Mouse (Mus musculus): ENCODE results near the gene Anks1b. TPM values are rescaled to one million over a fixed set of nuclear protein-coding genes. Genes with fewer than 3 reads are reported as not detected.
A peak's percentile ranks its signal among the peaks of the same experiment; 100 is the strongest.
"Not testable (repeated sequence)": the region's sequence is repeated elsewhere in the genome, so short reads cannot be mapped to it uniquely, and the experiment has no call there.

Gene Anks1b
- total RNA-seq, 2 experiments from 2014 or later = not detected

DNA sequence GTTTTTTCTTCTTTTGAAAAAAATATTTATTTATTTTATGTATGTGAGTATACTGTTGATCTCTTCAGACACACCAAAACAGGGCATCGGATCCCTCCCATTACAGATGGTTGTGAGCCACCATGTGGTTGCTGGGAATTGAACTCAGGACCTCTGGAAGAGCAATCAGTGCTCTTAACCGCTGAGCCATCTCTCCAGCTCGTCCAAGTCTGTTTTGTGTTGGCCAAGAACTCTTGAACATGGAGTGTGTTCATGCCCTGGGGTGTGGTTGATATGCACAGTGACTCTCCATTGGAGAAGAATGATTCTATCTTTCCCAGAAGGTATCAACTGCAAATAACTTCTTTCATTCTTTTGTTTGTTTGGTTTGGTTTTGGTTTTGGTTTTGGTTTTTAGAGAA is 757.5 kb downstream of the Anks1b start:
- ATAC-seq (ENCODE audit: poor library complexity, severe bottlenecking) = not testable (repeated sequence)

DNA sequence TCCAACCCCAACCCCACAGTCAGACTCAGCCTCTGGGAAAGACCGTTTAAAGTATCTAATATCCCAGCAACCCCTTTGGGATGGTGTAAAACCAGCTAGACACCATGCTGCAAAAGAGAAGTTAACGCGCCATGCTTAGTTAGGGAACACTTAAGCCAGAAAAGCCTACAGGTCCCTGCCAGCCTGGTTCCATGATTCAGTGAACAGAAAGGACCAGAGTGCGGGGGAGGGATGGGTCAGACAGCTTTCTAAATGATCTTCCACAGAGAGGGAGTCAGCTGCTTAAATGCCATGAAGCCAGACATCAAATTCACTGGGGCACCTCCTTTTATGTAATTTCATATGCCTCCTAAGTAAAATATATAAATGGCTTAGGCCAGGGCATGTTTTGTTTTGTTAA is 764.0 kb downstream of the Anks1b start:
- no peak for ATAC-seq (ENCODE audit: poor library complexity, severe bottlenecking)

DNA sequence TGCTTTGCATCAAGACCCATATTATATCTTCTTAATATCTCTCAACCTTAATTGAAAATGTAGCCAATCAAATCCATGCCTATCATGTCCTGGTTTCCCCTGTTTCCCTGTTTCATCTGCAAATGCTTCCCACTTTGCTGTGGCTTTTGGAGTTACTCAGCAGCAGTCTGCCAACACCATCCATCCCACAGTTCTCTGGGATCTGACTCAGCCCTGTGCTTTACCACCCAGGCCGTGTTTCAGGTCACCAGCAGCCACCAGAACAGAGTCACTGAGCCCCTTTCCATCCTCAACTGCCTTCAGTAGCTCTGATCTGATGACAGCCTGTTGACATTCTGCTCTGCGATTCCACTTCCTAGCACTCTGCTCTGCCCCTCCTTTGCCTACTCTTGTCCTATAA is 776.4 kb downstream of the Anks1b start:
- ATAC-seq (ENCODE audit: poor library complexity, severe bottlenecking) = no peak

DNA sequence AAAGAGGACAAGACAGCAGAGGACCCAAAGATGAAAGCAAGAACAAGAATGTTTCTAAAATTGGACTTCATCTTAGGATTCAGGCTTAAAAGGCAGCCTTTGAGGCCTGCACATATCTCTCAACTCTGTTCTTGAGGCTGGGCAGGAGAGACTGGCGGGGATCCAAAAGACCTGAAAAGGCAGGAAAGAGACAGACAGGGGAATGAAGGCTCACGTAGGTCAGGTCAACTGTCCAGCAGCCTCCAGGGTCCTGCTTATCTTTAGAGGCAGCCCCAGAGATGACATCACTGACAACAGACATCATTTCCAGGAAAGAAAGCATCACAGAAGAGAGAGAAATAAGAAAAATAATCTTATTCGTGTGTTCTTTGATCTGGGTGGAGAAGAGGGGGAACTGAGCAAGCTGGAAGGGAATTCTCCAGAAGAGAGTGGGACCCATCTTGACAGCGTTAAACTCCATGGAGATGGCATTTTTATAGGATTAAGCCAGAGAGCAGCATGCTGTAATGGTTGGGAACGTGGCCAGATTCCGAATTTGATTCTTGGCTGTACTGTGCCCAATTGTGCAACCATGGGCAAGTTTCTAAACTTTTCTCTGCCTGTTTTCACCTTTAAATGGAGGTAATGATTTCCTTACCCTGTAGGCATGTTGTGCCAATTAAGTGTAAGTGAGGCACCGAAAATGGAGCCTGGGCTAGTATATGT is 784.3 kb downstream of the Anks1b start:
- no peak for ATAC-seq (ENCODE audit: poor library complexity, severe bottlenecking)

DNA sequence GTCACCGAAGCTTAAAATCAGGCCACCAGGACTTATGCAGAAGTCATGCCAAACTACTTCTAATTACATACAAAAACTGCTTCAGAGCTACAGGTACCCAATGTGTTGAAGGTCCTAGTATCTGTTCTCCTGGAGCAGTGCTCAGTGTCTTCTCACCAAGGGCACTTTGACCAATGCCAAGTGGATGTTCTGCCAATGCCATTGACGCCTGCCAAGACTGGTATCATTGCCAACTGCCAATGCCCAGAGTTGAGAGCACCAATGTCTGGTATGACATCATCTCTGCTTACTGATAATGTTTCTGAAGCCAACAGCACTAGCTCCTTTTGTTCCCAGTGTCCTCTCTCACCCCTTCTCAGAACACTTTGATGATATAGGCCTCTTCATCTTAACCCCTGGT is 793.4 kb downstream of the Anks1b start:
- no peak for ATAC-seq (ENCODE audit: poor library complexity, severe bottlenecking)

DNA sequence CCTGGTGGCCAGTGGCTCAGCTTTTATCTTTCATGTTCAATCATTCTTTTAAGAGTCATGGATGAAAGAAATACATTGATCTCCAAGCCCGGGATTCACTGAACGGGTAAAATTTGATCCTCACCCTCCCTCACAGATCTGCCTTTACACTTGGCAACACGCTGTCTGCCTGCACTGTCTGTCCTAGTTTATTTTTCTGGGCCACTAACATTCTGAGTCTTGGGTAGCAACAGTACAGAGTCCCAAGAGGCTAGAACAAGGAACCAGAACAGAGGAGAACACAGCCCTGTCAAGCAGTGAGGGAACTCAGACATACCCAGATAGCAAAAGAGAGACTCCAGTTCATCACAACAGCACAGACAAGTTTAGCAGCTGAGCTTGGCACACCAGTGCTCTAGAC is 797.0 kb downstream of the Anks1b start:
- no peak for ATAC-seq (ENCODE audit: poor library complexity, severe bottlenecking)

DNA sequence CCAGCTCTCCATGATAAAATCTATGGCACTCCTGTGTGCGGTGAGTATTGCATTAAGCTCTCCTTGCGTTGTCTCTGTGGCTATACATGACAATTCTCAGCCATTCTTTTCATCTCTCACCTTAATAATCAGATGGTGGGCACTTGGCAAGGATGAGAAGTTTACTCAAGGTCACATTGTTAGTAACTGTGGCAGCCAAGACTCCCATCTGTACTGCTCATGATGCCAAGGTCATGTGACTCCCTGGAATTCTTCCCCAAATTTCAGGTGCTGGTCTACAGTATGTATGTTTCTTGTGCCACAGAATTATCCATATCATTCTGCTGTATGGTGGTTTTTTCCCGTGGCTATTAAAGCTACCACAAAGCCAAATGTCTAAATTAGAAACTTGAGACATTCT is 798.8 kb downstream of the Anks1b start:
- no peak for ATAC-seq (ENCODE audit: poor library complexity, severe bottlenecking)

DNA sequence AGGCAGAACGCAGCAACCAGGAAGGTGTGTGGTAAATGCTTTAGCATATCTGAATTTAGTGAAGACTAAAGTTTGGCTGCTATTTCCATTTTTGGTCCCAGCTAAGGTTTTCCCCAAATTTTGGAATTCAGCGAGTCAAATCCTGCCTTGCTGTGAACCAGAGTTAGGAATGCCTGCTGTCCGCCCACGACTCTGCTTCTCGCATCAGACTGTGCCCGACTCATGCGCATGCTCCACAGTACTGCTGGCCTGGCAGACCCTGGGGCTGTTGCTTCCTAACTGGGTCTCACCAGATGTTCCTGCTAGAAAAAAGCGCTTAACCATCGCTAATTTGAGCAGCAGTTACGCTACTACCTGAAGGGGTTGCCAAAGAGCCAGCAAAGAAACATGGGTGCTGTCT is 801.1 kb downstream of the Anks1b start:
- ATAC-seq (ENCODE audit: poor library complexity, severe bottlenecking) = no peak

DNA sequence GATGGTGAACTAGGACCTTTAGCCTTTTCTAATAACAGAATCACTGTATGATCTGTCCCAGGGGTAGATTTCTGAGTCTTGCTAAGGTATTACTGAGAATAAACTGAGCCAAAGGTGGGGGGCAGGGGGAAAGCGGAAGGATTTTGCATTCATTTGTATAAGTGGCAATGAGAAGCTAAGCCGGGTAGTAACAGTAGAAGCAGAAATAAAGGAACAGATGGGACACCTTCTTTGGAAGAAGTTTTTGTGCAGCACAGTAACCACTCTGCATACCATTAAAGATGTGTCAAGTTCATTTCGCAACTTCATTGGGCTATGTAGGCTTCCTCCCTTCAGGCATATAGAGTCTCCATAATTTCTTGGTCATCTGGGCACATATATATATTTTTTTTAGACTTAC is 804.1 kb downstream of the Anks1b start:
- ATAC-seq (ENCODE audit: poor library complexity, severe bottlenecking) = no peak

DNA sequence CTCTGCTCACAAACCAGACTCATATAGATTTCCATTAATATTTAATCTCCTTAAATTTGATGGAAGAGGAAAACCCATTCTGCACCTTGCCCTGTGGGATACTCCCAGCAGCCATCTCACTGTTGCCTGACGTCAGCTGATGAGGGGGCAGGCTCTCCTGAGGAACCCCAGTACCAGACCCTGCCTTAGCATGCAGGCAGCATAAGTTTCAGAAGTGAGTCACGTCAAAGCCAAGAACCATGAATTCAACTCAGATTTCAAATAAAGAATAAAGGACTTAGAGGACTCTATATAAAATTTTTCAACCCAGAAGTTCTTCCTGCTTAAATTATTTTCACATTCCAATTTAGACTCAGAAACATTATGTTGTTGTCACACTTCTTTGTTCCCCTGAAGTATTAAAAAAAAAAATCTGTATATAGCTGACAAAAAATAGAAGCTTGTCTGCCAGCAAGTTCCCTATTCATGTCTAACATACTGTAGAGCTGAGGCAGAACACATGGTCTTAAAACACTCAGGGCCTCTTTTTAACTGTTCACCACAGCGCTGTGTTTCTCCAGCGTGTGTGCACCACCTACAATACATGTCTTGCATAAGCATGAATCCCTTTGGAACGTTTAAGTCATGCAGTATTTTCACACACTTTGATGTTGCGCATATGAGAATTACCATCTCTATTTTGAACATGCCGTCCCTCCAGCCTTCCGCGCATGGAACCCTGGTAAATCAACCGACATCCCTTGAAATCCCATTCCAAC is 806.6 kb downstream of the Anks1b start:
- no peak for ATAC-seq (ENCODE audit: poor library complexity, severe bottlenecking)

DNA sequence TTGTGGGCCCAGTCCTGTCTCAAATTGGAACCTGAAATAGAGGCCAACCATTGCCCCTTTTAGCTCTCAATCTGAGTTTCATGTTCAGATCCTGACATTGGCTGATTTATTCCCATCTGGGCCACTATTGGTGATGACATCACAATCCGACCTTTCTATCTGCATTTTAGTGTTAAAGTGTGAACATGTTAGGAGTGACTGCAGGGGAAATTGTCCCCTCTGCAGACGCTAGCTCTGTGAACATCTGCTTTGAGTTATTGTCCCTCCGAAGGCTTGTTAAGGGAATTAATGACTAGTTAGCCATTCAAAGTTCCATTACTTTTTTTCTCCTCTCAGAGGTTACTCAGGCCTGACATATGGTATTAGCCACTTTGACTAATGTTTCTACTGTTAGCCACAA is 810.5 kb downstream of the Anks1b start:
- ATAC-seq (ENCODE audit: poor library complexity, severe bottlenecking) = no peak

DNA sequence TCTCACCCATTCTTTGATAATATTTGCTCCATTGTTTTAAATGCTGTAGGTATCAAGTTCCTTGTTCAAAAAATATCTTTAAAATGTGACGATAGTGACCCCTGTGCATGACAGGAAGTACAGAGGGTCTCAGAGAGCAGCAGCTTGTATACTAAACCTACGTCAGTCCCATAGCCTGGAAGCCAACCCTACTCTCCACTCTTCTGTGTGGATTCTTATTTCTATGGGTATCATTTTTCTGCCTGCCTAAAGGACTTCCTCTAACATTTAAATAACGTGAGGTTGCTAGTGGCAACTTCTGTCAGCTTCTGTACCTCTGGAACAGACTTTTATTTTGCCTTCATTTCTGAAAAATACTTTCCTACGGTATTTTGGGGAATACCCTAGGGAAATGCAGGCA is 812.1 kb downstream of the Anks1b start:
- no peak for ATAC-seq (ENCODE audit: poor library complexity, severe bottlenecking)

DNA sequence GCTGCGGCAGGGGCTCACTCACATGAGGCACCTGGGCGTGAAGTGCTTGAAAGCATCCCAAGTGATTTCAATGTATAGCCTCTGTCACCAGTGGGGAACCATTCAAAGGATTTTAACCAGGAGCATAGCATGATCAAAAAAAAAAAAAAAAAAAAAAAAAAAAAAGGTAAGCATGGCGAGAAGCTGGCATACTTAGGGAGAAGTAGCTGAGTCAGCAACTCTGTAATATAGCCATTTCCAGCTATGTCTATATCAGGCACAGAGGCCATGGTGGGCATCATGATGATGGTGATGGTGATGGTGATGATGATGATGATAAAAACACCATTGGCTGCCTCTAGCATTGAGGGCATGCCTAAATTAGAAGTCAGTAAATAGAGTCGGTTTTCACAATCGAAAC is 814.8 kb downstream of the Anks1b start:
- no peak for ATAC-seq (ENCODE audit: poor library complexity, severe bottlenecking)

DNA sequence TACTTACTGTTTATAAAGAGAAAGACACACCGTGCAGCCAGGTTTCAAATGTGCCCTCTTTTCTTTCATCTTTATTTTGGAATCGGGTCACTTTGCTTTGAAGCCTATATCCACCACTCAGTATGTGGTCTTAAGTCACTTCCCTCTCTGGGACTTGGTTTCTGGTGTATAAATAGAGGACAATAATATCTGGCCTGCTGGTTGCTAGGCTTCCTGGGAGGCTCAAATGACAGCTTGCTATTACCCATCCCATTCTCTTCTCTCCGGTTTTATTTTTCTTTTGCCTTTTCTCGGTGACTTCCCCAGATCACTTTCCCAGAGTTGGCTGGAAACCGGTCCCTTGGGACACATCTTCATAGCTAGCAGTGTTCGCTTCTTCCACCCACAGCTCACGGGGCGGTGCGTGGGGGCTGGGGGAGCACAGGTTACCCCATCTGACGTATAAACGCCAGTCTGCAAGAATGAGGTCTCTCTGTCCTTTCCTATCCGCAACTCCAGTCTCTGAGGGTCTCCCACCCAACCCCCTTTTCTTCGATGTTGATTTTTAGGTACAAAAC is 815.5 kb downstream of the Anks1b start:
- ATAC-seq (ENCODE audit: poor library complexity, severe bottlenecking) = no peak

DNA sequence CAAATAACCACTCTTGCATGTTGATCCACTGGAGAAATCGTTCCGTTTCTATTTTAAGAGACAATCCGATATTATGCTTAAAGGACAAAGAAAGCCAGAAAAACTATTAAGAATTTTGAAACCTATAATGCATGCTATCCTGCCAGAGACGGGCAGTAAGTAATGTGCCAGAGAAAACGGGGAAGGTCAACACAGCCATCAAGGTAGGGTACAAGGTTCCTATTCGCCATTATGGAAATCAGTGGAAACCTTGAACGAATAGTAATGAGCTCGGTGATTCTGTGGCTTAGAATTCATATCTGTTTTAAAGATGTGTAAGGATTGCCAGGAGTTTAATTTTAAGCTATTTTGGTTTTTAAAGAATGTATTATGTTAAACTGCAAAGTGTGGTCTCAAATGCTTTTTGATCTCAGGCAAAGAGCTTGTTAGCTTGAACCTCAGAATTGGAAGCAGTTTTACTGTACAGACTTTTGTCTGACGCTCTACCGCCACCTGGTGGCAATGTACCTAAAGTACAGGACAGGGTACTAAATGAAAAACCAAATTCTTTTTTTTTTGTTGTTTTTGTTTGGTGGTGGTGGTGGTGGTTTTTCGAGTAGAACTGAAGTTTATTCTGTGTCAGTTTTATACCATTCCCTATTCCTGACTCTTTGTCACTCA is 816.7 kb downstream of the Anks1b start:
- ATAC-seq (ENCODE audit: poor library complexity, severe bottlenecking) = 0 out of 2 replicates have a peak, but pooled peaks have one; percentile 57

DNA sequence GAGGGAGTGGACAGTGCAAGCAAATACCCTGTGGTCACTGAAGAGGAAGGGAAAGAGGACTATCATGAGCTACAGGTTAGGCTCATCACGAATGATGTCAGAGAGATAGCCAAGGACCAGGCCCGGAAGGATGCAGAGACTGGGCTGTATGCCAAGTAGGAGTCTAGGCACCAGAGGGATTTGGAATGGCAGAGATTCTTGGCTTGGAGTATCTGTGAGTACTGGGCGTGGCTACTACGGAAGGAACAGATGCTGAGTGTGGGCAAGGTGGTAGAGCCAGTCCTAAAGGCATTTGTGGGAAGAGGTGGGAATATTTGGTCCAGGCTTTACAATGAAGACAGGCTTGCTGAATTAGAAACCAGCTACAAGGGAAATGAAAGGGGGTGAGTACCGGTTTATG is 823.4 kb downstream of the Anks1b start:
- ATAC-seq (ENCODE audit: poor library complexity, severe bottlenecking) = no peak

DNA sequence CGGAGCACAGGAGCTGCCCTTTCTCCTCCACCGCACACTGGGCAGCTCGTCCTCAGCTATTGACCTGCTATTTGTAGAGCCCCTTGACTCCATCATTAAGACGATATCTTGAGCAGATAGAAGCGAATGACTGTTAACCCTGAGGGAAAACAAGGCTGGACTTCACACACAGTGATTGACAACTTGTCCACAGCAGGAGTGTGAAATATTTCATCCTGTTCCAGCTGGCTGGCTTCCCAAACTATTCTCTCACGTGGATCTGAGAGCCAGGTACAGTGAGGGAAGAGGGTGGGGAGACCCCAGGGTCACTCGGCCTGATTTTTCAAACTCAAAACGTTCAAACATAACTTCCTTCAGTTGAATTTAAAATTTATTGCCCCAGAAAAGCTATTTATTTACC is 824.1 kb downstream of the Anks1b start:
- no peak for ATAC-seq (ENCODE audit: poor library complexity, severe bottlenecking)

DNA sequence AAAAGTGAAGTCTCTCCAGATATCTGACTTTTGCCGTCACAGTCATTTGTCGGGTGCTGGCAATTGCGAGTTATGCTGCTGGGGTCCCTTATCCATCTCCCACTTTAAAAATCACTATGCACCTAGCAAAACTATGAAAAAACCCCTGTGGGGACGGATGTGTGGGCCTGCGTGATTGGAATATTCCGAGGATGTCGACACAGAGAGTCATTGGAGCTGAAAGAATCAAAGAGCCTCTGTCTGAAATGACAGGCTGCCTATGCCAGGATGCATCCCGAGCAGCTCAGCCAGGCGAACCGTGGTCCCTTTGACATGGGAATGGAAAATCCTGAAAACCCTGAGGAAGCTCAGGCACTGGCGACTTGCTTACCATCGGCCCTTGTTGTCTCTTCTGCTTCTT is 825.9 kb downstream of the Anks1b start:
- ATAC-seq (ENCODE audit: poor library complexity, severe bottlenecking) = no peak

DNA sequence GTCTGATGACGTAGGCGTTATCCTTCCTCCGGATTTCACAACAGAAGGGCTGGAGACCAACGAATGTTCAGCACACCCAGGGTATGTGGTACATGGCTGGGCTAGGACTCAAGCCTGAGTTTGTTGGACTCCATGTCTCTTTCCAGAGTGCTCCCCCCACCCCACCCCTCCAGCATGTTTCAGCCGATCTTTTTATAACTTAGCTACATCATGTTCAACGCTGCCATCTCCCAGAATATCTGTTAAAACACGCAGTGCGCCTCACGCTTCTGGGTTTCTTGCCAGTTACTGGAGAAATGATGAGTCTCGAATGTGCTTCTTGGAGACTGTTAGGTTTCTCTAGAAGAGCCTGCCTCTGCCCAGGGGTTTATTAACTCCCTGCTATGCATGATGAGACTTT is 831.3 kb downstream of the Anks1b start:
- ATAC-seq (ENCODE audit: poor library complexity, severe bottlenecking) = no peak

DNA sequence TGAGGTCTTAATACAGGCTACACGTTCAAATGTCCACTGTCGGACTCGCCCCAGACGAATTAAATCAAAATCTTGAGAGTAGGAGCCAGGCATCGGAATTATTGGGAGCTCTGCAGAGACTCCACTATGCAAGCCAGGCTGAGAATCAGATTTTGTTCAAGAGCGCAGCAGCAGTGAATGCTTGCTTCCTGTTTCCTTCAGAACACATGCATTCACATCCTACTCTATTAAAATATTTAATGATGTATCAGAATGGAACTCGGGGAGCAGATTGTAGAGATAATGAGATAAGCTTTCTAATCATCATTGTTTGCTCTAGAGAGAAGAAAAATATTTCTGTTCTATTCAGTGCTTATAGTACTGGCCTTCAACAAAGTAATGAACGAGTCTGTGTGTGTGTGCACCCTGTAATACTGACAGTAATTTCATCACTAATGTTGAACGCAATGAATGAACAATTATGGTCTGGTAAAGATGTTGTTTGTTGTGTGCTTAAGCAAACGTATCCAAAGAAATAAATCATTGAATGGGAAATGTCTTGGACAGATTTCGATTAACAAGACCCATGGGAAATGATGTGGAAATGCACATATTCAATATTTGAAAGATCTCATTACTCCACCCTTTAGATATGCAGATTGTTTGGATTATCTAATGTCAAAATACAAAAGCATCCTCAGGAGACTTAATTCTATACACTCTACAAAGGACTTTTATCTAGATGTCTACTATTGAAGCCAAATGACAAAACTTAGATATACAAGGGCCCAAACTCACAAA is 835.7 kb downstream of the Anks1b start:
- no peak for ATAC-seq (ENCODE audit: poor library complexity, severe bottlenecking)

DNA sequence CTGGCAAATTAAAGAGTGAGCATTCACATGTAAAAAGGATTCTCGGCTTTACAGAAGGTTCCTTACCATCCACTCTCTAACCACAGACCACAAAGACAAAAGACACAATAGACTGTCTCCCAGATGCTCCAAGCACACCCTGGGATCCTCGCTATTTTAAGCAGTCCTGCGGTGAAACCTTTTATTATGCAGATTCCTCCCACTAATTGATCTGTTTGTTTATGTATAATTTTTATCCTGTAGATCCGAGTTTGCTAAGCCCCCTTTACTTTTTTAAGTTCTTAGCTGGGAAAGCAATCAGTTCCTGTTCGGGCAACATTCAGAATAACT is 836.3 kb downstream of the Anks1b start:
- ATAC-seq (ENCODE audit: poor library complexity, severe bottlenecking) = no peak

All from megakaryocyte, adult 5-6 weeks (primary cell).